Mouse (Mus musculus): Measurements from ENCODE around the gene Rgs3. TPM values are rescaled to one million over a fixed set of nuclear protein-coding genes. Genes with fewer than 3 reads are reported as not detected.

Rgs3 gene
- total and polyA plus RNA-seq, 2 experiments from 2014 or later, result 52.1 to 114 TPM

- no peak for TF ChIP-seq CTCF (IDR thresholded peaks at IDR 0.05; ENCODE audit: low read depth)
- TF ChIP-seq EP300 (IDR thresholded peaks at IDR 0.05; ENCODE audit: low read depth), result 0 out of 2 replicates have a peak, but pooled peaks have one; percentile 12
- Histone ChIP-seq H3K4me3 (ENCODE audit: low read depth, low read length) (no peak overlapping the region), H3K9ac (replicated peaks; ENCODE audit: low read depth, low read length) (peak overlapping the region; percentile 34), H3K27me3 (ENCODE audit: control insufficient read depth, insufficient read depth, low read length) (no peaks in the 10 kb centered on the region), H3K4me2 (ENCODE audit: low read depth, low read length) (peak overlapping the region; percentile 12; the same call in 1 of the 2 replicates), H3K27ac (ENCODE audit: low read depth) (peak overlapping the region; percentile 75), H3K9me3 (replicated peaks; ENCODE audit: control insufficient read depth, low read length) (no peaks in the 10 kb centered on the region), H3K4me1 (ENCODE audit: control insufficient read depth, insufficient read depth) (peaks cover 71% of the 10 kb centered on the region), H3K36me3 (replicated peaks; ENCODE audit: control insufficient read depth, insufficient read depth, low read length) (no peaks in the 10 kb centered on the region)
- 13% methylated on average over 7 of the region's 7 CpGs for WGBS
- DNase-seq (ENCODE audit: low spot score), result no peak
- no peak for ATAC-seq (ENCODE audit: insufficient read depth, low read depth)
Measured at GRCm38 (mm10) chr4:62736421-62736820, 176.8 kb downstream of the Rgs3 start.

GRCm38 (mm10) chr4:62736904-62737303 is 177.3 kb downstream of the Rgs3 start:
- WGBS, result 47% methylated on average over 3 of the region's 3 CpGs
- H3K4me1 ChIP-seq (ENCODE audit: control insufficient read depth, insufficient read depth), result peaks cover 71% of the 10 kb centered on the region
- peak overlapping the region; percentile 75 for H3K27ac ChIP-seq (ENCODE audit: low read depth)
- H3K4me3 ChIP-seq (ENCODE audit: low read depth, low read length), result no peak overlapping the region
- H3K4me2 ChIP-seq (ENCODE audit: low read depth, low read length), result 0 out of 2 replicates have a peak overlapping the region, but pooled peaks have one; percentile 12
- no peak overlapping the region for H3K9ac ChIP-seq (replicated peaks; ENCODE audit: low read depth, low read length)
- ATAC-seq (ENCODE audit: insufficient read depth, low read depth) (no peak), DNase-seq (ENCODE audit: low spot score) (no peak)
- TF ChIP-seq EP300 (IDR thresholded peaks at IDR 0.05; ENCODE audit: low read depth) (no peak), CTCF (IDR thresholded peaks at IDR 0.05; ENCODE audit: low read depth) (no peak)
- no peaks in the 10 kb centered on the region for H3K36me3 ChIP-seq (replicated peaks; ENCODE audit: control insufficient read depth, insufficient read depth, low read length)
- no peaks in the 10 kb centered on the region for H3K9me3 ChIP-seq (replicated peaks; ENCODE audit: control insufficient read depth, low read length)
- no peaks in the 10 kb centered on the region for H3K27me3 ChIP-seq (ENCODE audit: control insufficient read depth, insufficient read depth, low read length)

GRCm38 (mm10) chr4:62737983-62738695 is 178.5 kb downstream of the Rgs3 start:
- DNase-seq (ENCODE audit: low spot score) (peak; percentile 58), ATAC-seq (ENCODE audit: insufficient read depth, low read depth) (peak; percentile 37; the same call in 1 of the 2 replicates)
- no peak for TF ChIP-seq EP300 (IDR thresholded peaks at IDR 0.05; ENCODE audit: low read depth)
- TF ChIP-seq CTCF (IDR thresholded peaks at IDR 0.05; ENCODE audit: low read depth), result no peak
- no peaks in the 10 kb centered on the region for H3K9me3 ChIP-seq (replicated peaks; ENCODE audit: control insufficient read depth, low read length)
- no peaks in the 10 kb centered on the region for H3K27me3 ChIP-seq (ENCODE audit: control insufficient read depth, insufficient read depth, low read length)
- H3K27ac ChIP-seq (ENCODE audit: low read depth), result peak overlapping the region; percentile 51; the same call in 1 of the 2 replicates
- H3K9ac ChIP-seq (replicated peaks; ENCODE audit: low read depth, low read length), result no peak overlapping the region
- WGBS, result 31% methylated on average over 9 of the region's 9 CpGs
- no peak overlapping the region for H3K4me3 ChIP-seq (ENCODE audit: low read depth, low read length)
- H3K4me2 ChIP-seq (ENCODE audit: low read depth, low read length), result no peak overlapping the region
- no peaks in the 10 kb centered on the region for H3K36me3 ChIP-seq (replicated peaks; ENCODE audit: control insufficient read depth, insufficient read depth, low read length)
- peaks cover 72% of the 10 kb centered on the region for H3K4me1 ChIP-seq (ENCODE audit: control insufficient read depth, insufficient read depth)

- Histone ChIP-seq H3K4me3 (ENCODE audit: low read depth, low read length) (no peak overlapping the region), H3K27me3 (ENCODE audit: control insufficient read depth, insufficient read depth, low read length) (no peaks in the 10 kb centered on the region), H3K9ac (replicated peaks; ENCODE audit: low read depth, low read length) (no peak overlapping the region), H3K9me3 (replicated peaks; ENCODE audit: control insufficient read depth, low read length) (no peaks in the 10 kb centered on the region), H3K4me1 (ENCODE audit: control insufficient read depth, insufficient read depth) (peaks cover 69% of the 10 kb centered on the region), H3K27ac (ENCODE audit: low read depth) (no peak overlapping the region), H3K36me3 (replicated peaks; ENCODE audit: control insufficient read depth, insufficient read depth, low read length) (no peaks in the 10 kb centered on the region), H3K4me2 (ENCODE audit: low read depth, low read length) (no peak overlapping the region)
- DNase-seq (ENCODE audit: low spot score) (no peak), ATAC-seq (ENCODE audit: insufficient read depth, low read depth) (no peak)
- no peak for TF ChIP-seq CTCF (IDR thresholded peaks at IDR 0.05; ENCODE audit: low read depth)
- no peak for TF ChIP-seq EP300 (IDR thresholded peaks at IDR 0.05; ENCODE audit: low read depth)
- WGBS, result 81% methylated on average over 3 of the region's 3 CpGs
Measured at GRCm38 (mm10) chr4:62738996-62739395, 179.3 kb downstream of the Rgs3 start.

GRCm38 (mm10) chr4:62739591-62739990 is 179.9 kb downstream of the Rgs3 start:
- Histone ChIP-seq H3K27ac (ENCODE audit: low read depth) (no peak overlapping the region), H3K4me2 (ENCODE audit: low read depth, low read length) (no peak overlapping the region), H3K4me1 (ENCODE audit: control insufficient read depth, insufficient read depth) (peaks cover 64% of the 10 kb centered on the region), H3K27me3 (ENCODE audit: control insufficient read depth, insufficient read depth, low read length) (no peaks in the 10 kb centered on the region), H3K9ac (replicated peaks; ENCODE audit: low read depth, low read length) (no peak overlapping the region), H3K36me3 (replicated peaks; ENCODE audit: control insufficient read depth, insufficient read depth, low read length) (no peaks in the 10 kb centered on the region), H3K9me3 (replicated peaks; ENCODE audit: control insufficient read depth, low read length) (no peaks in the 10 kb centered on the region), H3K4me3 (ENCODE audit: low read depth, low read length) (no peak overlapping the region)
- TF ChIP-seq CTCF (IDR thresholded peaks at IDR 0.05; ENCODE audit: low read depth), result no peak
- no peak for TF ChIP-seq EP300 (IDR thresholded peaks at IDR 0.05; ENCODE audit: low read depth)
- ATAC-seq (ENCODE audit: insufficient read depth, low read depth) (no peak), DNase-seq (ENCODE audit: low spot score) (no peak)
- 95% methylated on average over 4 of the region's 4 CpGs for WGBS

Measured in heart, postnatal 0 days (tissue).